Mouse (Mus musculus) MEL (cell line): ENCODE data around the gene Asah2.

Experiments used
- CTCF ChIP-seq, 3 experiments: IDR thresholded peaks in 2 of 3; conservative IDR thresholded peaks in 1 of 3; 2 replicates each; pipeline ENCODE4 v1.5.1; 2011 to 2012; ENCODE audit warnings: low read length in 3 of 3, low read depth in 2 of 3, mild to moderate bottlenecking in 2 of 3, improper control_type of control experiment in 1 of 3, inconsistent platforms in 1 of 3, mixed read lengths in 1 of 3, moderate library complexity in 1 of 3; ENCODE audit not compliant: control insufficient read depth in 1 of 3, insufficient read depth in 1 of 3, poor library complexity in 1 of 3, severe bottlenecking in 1 of 3
- E2F4 ChIP-seq: IDR thresholded peaks from 2 replicates; pipeline ENCODE4 v1.6.1; 2011; ENCODE audit warnings: low read depth, low read length, improper control_type of control experiment, borderline replicate concordance
- EP300 ChIP-seq, 2 experiments: IDR thresholded peaks; 2 replicates each; pipeline ENCODE4 v1.6.1; 2011; ENCODE audit warnings: improper control_type of control experiment in 2 of 2, low read length in 2 of 2, low read depth in 1 of 2, mild to moderate bottlenecking in 1 of 2
- ETS1 ChIP-seq: IDR thresholded peaks from 2 replicates; pipeline ENCODE4 v1.6.1; 2012; ENCODE audit warnings: low read depth, mild to moderate bottlenecking, inconsistent platforms, low read length, improper control_type of control experiment, moderate library complexity
- GABPA ChIP-seq: IDR thresholded peaks from 2 replicates; pipeline ENCODE4 v1.6.1; 2012; ENCODE audit warnings: low read depth, mild to moderate bottlenecking, inconsistent platforms, low read length, improper control_type of control experiment, moderate library complexity
- MXI1 ChIP-seq: IDR thresholded peaks from 2 replicates; pipeline ENCODE4 v1.6.1; 2011; ENCODE audit warnings: mild to moderate bottlenecking, low read depth, low read length, improper control_type of control experiment
- POLR2A ChIP-seq, 2 experiments: IDR thresholded peaks; 2 replicates each; pipeline ENCODE4 v1.6.1; 2011 to 2012; ENCODE audit warnings: low read length in 2 of 2, mild to moderate bottlenecking in 2 of 2, control low read depth in 1 of 2, improper control_type of control experiment in 1 of 2, low read depth in 1 of 2, moderate library complexity in 1 of 2; ENCODE audit not compliant: control insufficient read depth in 1 of 2, insufficient read depth in 1 of 2, poor library complexity in 1 of 2
- POLR2AphosphoS2 ChIP-seq: IDR thresholded peaks from 2 replicates; pipeline ENCODE4 v1.6.1; 2011; ENCODE audit warnings: low read length, improper control_type of control experiment
- TCF12 ChIP-seq: IDR thresholded peaks from 2 replicates; pipeline ENCODE4 v1.6.1; 2014; ENCODE audit warnings: low read depth, mild to moderate bottlenecking, inconsistent platforms, low read length, improper control_type of control experiment, moderate library complexity
- UBTF ChIP-seq: IDR thresholded peaks from 2 replicates; pipeline ENCODE4 v1.6.1; 2012; ENCODE audit warnings: low read depth, mild to moderate bottlenecking, inconsistent platforms, low read length, improper control_type of control experiment, moderate library complexity, borderline replicate concordance; ENCODE audit not compliant: insufficient read depth
- ZNF384 ChIP-seq: IDR thresholded peaks from 2 replicates; pipeline ENCODE4 v1.6.1; 2012; ENCODE audit warnings: low read depth, mild to moderate bottlenecking, inconsistent platforms, low read length, improper control_type of control experiment

GRCm38 (mm10) chr19:31963147-31963546 is 144.9 kb downstream of the Asah2 start:
- TF ChIP-seq CTCF (IDR thresholded peaks at IDR 0.05 in 2 of 3, conservative IDR thresholded peaks at IDR 0.05 in 1 of 3; ENCODE audit: control insufficient read depth in 1 of 3, insufficient read depth in 1 of 3, low read depth in 2 of 3, low read length in 3 of 3, poor library complexity in 1 of 3, severe bottlenecking in 1 of 3) (no peak), POLR2AphosphoS2 (no peak), MXI1 (no peak), GABPA (no peak), POLR2A (IDR thresholded peaks at IDR 0.05; ENCODE audit: control insufficient read depth in 1 of 2, insufficient read depth in 1 of 2, low read depth in 1 of 2, low read length in 2 of 2, poor library complexity in 1 of 2) (no peak), UBTF (no peak), TCF12 (no peak), ETS1 (no peak), EP300 (IDR thresholded peaks at IDR 0.05; ENCODE audit: low read depth in 1 of 2, low read length in 2 of 2) (no peak), E2F4 (no peak), ZNF384 (no peak)
